Mouse (Mus musculus) testis, postnatal 14 days (tissue): ENCODE results near the gene Khk.

Source experiments
- DNase-seq: peaks from one replicate; pipeline ENCODE4 v3.0.0; 2021; ENCODE audit warnings: low spot score

Khk gene

GRCm38 (mm10) chr5:30934725-30935461 is 13.7 kb downstream of the Khk start:
- DNase-seq, result no peak

- DNase-seq, result no peak
Measured at GRCm38 (mm10) chr5:30943004-30943403, 21.8 kb downstream of the Khk start.

GRCm38 (mm10) chr5:30944344-30944743 is 23.1 kb downstream of the Khk start:
- no peak for DNase-seq

GRCm38 (mm10) chr5:30944956-30945781 is 23.9 kb downstream of the Khk start, which contains the start of gene Cgref1:
Gene Cgref1 (minus strand): TSS chr5:30945591.
- peak; percentile 43 for DNase-seq

- no peak for DNase-seq
Measured at GRCm38 (mm10) chr5:30948620-30949019, 27.4 kb downstream of the Khk start.

- DNase-seq, result peak; percentile 90
Measured at GRCm38 (mm10) chr5:30949654-30950326, 28.6 kb downstream of the Khk start.

GRCm38 (mm10) chr5:30950451-30950850 is 29.2 kb downstream of the Khk start:
- DNase-seq, result no peak

- DNase-seq, result no peak
Measured at GRCm38 (mm10) chr5:30950922-30951321, 29.7 kb downstream of the Khk start.

GRCm38 (mm10) chr5:30951706-30952105 is 30.5 kb downstream of the Khk start:
- no peak for DNase-seq

GRCm38 (mm10) chr5:30952551-30952950 is 31.3 kb downstream of the Khk start:
- no peak for DNase-seq

GRCm38 (mm10) chr5:30954065-30954464 is 32.8 kb downstream of the Khk start:
- DNase-seq, result no peak

- no peak for DNase-seq
Measured at GRCm38 (mm10) chr5:30954556-30954955, 33.3 kb downstream of the Khk start.

GRCm38 (mm10) chr5:30955751-30956150 is 34.5 kb downstream of the Khk start:
- no peak for DNase-seq

- no peak for DNase-seq
Measured at GRCm38 (mm10) chr5:30957891-30958290, 36.7 kb downstream of the Khk start.

- no peak for DNase-seq
Measured at GRCm38 (mm10) chr5:30959198-30959854, 38.1 kb downstream of the Khk start.

- peak; percentile 97 for DNase-seq
Measured at GRCm38 (mm10) chr5:30959966-30960501, 38.8 kb downstream of the Khk start, which contains the start of gene Preb. Gene Preb (minus strand): TSS chr5:30960361.

GRCm38 (mm10) chr5:30960814-30961213 is 39.6 kb downstream of the Khk start:
- no peak for DNase-seq

- no peak for DNase-seq
Measured at GRCm38 (mm10) chr5:30961545-30962505, 40.6 kb downstream of the Khk start.

- DNase-seq, result no peak
Measured at GRCm38 (mm10) chr5:30963916-30964315, 42.7 kb downstream of the Khk start.

- no peak for DNase-seq
Measured at GRCm38 (mm10) chr5:30966189-30966588, 45.0 kb downstream of the Khk start.

GRCm38 (mm10) chr5:30968416-30968815 is 47.2 kb downstream of the Khk start, which contains the start of gene Tcf23:
Gene Tcf23 (plus strand): TSS chr5:30968662.
- peak; percentile 82 for DNase-seq
